Mouse (Mus musculus): ENCODE data around the gene Htr7.

DNA sequence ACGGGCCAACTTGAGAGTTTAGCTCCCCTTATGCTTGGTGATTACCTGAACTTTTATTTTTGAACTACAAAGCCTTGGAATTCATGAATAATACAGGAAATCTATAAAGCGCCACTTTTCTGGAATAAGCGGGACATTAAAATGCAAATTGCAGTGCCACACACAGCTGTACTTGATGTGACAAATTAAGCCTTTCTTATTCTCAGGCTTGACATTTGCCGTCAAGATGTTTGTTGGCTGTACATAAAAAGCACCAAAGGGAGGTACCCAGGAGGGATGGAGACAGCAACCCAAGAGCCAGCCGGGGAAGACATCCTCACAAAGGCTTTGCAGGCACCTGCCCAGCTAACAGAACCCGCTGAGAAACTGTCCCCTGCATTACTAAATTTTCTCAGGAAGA is 56.4 kb downstream of the Htr7 start:
- TF ChIP-seq MAFK (IDR thresholded peaks at IDR 0.05; ENCODE audit: insufficient read depth, low read depth, low read length): no peak
- no peak for TF ChIP-seq HCFC1 (IDR thresholded peaks at IDR 0.05; ENCODE audit: borderline replicate concordance, insufficient read depth, low read length)
- TF ChIP-seq ZNF384 (IDR thresholded peaks at IDR 0.05; ENCODE audit: low read depth, low read length): no peak
- TF ChIP-seq ZC3H11A (IDR thresholded peaks at IDR 0.05; ENCODE audit: borderline replicate concordance, low read depth, low read length): no peak
- no peak for TF ChIP-seq CHD2 (IDR thresholded peaks at IDR 0.05; ENCODE audit: low read depth, low read length)

All from ES-E14 (cell line).